Mouse (Mus musculus): Measurements from ENCODE around the gene Adamtsl3.

DNA sequence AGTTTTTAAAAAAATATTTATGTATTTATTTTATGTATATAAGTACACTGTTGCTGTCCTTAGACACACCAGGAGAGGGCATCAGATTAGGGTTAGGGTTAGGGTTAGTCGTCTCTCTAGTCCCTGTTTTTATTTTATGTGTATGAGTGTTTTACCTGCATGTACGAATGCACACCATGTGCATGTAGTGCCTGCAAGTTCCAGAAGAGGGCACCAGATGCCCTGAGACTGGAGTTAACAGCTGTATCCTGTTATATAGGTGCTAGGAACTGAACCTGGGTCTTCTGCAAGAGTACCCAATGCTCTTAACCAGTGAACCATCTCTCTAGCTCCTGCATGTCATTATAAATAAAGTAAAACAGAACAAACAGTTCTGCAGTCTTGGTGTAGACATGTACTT is 48.3 kb upstream of the Adamtsl3 start:
- TF ChIP-seq POLR2A (IDR thresholded peaks at IDR 0.05; ENCODE audit: borderline replicate concordance, control insufficient read depth, low read depth, low read length) (no peak), CTCF (IDR thresholded peaks at IDR 0.05; ENCODE audit: control insufficient read depth, insufficient read depth, low read length) (no peak)

All from bone marrow, adult 2 months (tissue).